Comparison of ENCODE assay signal across 17 mouse cellular contexts in the genomic region with DNA sequence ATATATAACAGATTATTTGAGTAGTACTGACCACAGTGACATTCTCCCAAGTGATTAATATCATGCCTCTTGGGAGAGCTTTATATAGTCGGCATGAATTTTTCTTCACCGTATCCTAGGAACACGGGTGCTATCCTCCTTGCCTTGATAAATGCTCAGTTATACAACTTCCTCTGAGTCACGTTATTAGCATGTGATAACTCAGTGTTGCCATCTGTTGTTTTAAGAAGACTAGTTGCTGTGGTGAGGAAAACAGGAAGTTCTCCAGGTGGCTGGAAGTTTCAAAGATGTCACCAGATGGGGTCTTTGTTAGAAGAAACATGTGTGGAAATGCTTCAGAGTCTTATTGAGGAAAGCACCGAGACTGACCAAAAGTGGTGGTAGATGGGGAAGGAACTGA. TPM values are rescaled to one million over a fixed set of nuclear protein-coding genes. Genes with fewer than 3 reads are reported as not detected.
A peak's percentile ranks its signal among the peaks of the same experiment; 100 is the strongest.
DNase-seq lines count a peak whose midpoint lies in the region; ATAC-seq and TF ChIP-seq lines count a peak whose summit lies in the region.
"Had no signal": no experiment of that assay in that cellular context is flagged by ENCODE, and none has a peak within 500 bp of the region (broad histone marks: within the 10 kb centered on the region; RNA-seq: fewer than 3 reads in every experiment).

No protein-coding gene starts in this region.

- no peaks in the 10 kb centered on the region for H3K9me3 ChIP-seq in lung, postnatal 0 days (ENCODE audit: low read length)
- H3K9me3 ChIP-seq in MEL (replicated peaks; ENCODE audit: insufficient read depth, low read length), result no peaks in the 10 kb centered on the region
- no peaks in the 10 kb centered on the region for H3K9me3 ChIP-seq in liver, embryonic 12.5 days (replicated peaks)
- H3K9me3 ChIP-seq: embryonic facial prominence, embryonic 13.5 days; forebrain, embryonic 10.5 days; kidney, embryonic 15.5 days; limb, embryonic 12.5 days; neural tube, embryonic 13.5 days had no signal

- DNase-seq in lung, postnatal 0 days (ENCODE audit: low spot score), result peak; percentile 65
- no peak for DNase-seq in lung, postnatal 14 days
- DNase-seq in MEL (ENCODE audit: low read depth, low spot score), result peak; percentile 84
- no peak for DNase-seq in right cerebral cortex, postnatal 4 days
- no peak for DNase-seq in frontal cortex, postnatal 10 days (ENCODE audit: low spot score in 2 of 2)
- DNase-seq: adrenal gland, adult 8-10 months; cerebellum, postnatal 14 days; right cerebral cortex, postnatal 25 days; thymus, adult 2 months had no signal

- no peak overlapping the region for H3K4me3 ChIP-seq in lung, postnatal 0 days (ENCODE audit: low read depth, low read length)
- H3K4me3 ChIP-seq in MEL (ENCODE audit: control insufficient read depth in 1 of 2, insufficient read depth in 1 of 2, low read depth in 2 of 2, low read length in 2 of 2), result no peak overlapping the region
- H3K4me3 ChIP-seq in liver, embryonic 12.5 days, result no peak overlapping the region
- H3K4me3 ChIP-seq: embryonic facial prominence, embryonic 13.5 days; forebrain, embryonic 10.5 days; kidney, embryonic 15.5 days; limb, embryonic 12.5 days; megakaryocyte, embryonic 14.5 days; neural tube, embryonic 13.5 days had no signal

- ATAC-seq in lung, postnatal 0 days, result peak; percentile 58
- ATAC-seq in common myeloid progenitor, adult 5-6 weeks (replicated peaks; ENCODE audit: low read depth, poor library complexity, severe bottlenecking), result peak; percentile 84
- ATAC-seq in liver, embryonic 12.5 days, result no peak

- H3K27ac ChIP-seq in lung, postnatal 0 days (ENCODE audit: low read length), result no peak overlapping the region
- 0 out of 2 replicates have a peak overlapping the region, but pooled peaks have one; percentile 16 for H3K27ac ChIP-seq in MEL (ENCODE audit: control insufficient read depth, low read depth, low read length)
- H3K27ac ChIP-seq in liver, embryonic 12.5 days, result no peak overlapping the region
- H3K27ac ChIP-seq: embryonic facial prominence, embryonic 13.5 days; forebrain, embryonic 10.5 days; kidney, embryonic 15.5 days; limb, embryonic 12.5 days; neural tube, embryonic 13.5 days had no signal

- H3K27me3 ChIP-seq in lung, postnatal 0 days (replicated peaks; ENCODE audit: insufficient read depth, low read length), result no peaks in the 10 kb centered on the region
- no peaks in the 10 kb centered on the region for H3K27me3 ChIP-seq in MEL (ENCODE audit: control insufficient read depth in 1 of 2, insufficient read depth in 2 of 2, low read length in 2 of 2)
- no peaks in the 10 kb centered on the region for H3K27me3 ChIP-seq in liver, embryonic 12.5 days (replicated peaks)
- H3K27me3 ChIP-seq: embryonic facial prominence, embryonic 13.5 days; kidney, embryonic 15.5 days; limb, embryonic 12.5 days; neural tube, embryonic 13.5 days had no signal

- no peaks in the 10 kb centered on the region for H3K36me3 ChIP-seq in lung, postnatal 0 days (ENCODE audit: insufficient read depth, low read length)
- peaks cover 0 to 5% of the 10 kb centered on the region in 2 experiments; a peak in 2 of 4 replicates for H3K36me3 ChIP-seq in MEL (ENCODE audit: control insufficient read depth in 1 of 2, insufficient read depth in 2 of 2, low read length in 2 of 2)
- H3K36me3 ChIP-seq in liver, embryonic 12.5 days, result no peaks in the 10 kb centered on the region
- H3K36me3 ChIP-seq: embryonic facial prominence, embryonic 13.5 days; forebrain, embryonic 10.5 days; kidney, embryonic 15.5 days; limb, embryonic 12.5 days; neural tube, embryonic 13.5 days had no signal

- no peak overlapping the region for H3K9ac ChIP-seq in lung, postnatal 0 days (replicated peaks; ENCODE audit: low read depth)
- no peak overlapping the region for H3K9ac ChIP-seq in MEL (ENCODE audit: control insufficient read depth, low read depth, low read length, poor library complexity, severe bottlenecking)
- H3K9ac ChIP-seq in liver, embryonic 12.5 days, result no peak overlapping the region
- H3K9ac ChIP-seq: embryonic facial prominence, embryonic 13.5 days; kidney, embryonic 15.5 days; limb, embryonic 12.5 days; neural tube, embryonic 13.5 days had no signal

- TF ChIP-seq POLR2A in MEL (IDR thresholded peaks at IDR 0.05; ENCODE audit: control insufficient read depth in 1 of 2, insufficient read depth in 1 of 2, low read depth in 1 of 2, low read length in 2 of 2, poor library complexity in 1 of 2), result no peak

- H3K79me2 ChIP-seq in MEL (ENCODE audit: control insufficient read depth, insufficient read depth, low read length, poor library complexity), result no peaks in the 10 kb centered on the region

- WGBS in lung, postnatal 0 days, result 37% methylated on average over 5 of the region's 5 CpGs
- WGBS in liver, embryonic 12.5 days (ENCODE audit: insufficient replicate concordance), result 36% methylated on average over 5 of the region's 5 CpGs

- H3K4me1 ChIP-seq in lung, postnatal 0 days (ENCODE audit: insufficient read depth, low read depth, low read length), result no peaks in the 10 kb centered on the region
- peaks cover 4 to 11% of the 10 kb centered on the region in 2 experiments; a peak in 3 of 4 replicates for H3K4me1 ChIP-seq in MEL (ENCODE audit: control insufficient read depth in 1 of 2, insufficient read depth in 2 of 2, low read length in 2 of 2)
- H3K4me1 ChIP-seq in liver, embryonic 12.5 days, result no peaks in the 10 kb centered on the region
- H3K4me1 ChIP-seq: limb, embryonic 12.5 days; megakaryocyte, embryonic 14.5 days had no signal

- TF ChIP-seq CTCF in lung, postnatal 0 days (IDR thresholded peaks at IDR 0.05), result no peak
- TF ChIP-seq CTCF in MEL (IDR thresholded peaks at IDR 0.05 in 2 of 3, conservative IDR thresholded peaks at IDR 0.05 in 1 of 3; ENCODE audit: control insufficient read depth in 1 of 3, insufficient read depth in 1 of 3, low read depth in 2 of 3, low read length in 3 of 3, poor library complexity in 1 of 3, severe bottlenecking in 1 of 3), result peak in 1 of 3 experiments; percentile 19; a peak in 1 of 6 replicates

- no peak overlapping the region for H3K4me2 ChIP-seq in lung, postnatal 0 days (replicated peaks; ENCODE audit: low read depth, low read length)
- no peak overlapping the region for H3K4me2 ChIP-seq in liver, embryonic 12.5 days
- H3K4me2 ChIP-seq: embryonic facial prominence, embryonic 13.5 days; kidney, embryonic 15.5 days; limb, embryonic 12.5 days; neural tube, embryonic 13.5 days had no signal

- TF ChIP-seq RAD21 in MEL (IDR thresholded peaks at IDR 0.05; ENCODE audit: low read depth, low read length), result peak; percentile 2; the same call in 1 of the 2 replicates

- TF ChIP-seq EP300 in lung, postnatal 0 days (IDR thresholded peaks at IDR 0.05), result peak; percentile 74
- TF ChIP-seq EP300 in MEL (IDR thresholded peaks at IDR 0.05; ENCODE audit: low read depth in 1 of 2, low read length in 2 of 2), result peak; percentile 85 to 86

TF ChIP-seq in MEL, 35 proteins besides CTCF, POLR2A, EP300 and RAD21 (continues in another document):
- peak; percentile 71 for TF ChIP-seq TAL1 (IDR thresholded peaks at IDR 0.05; ENCODE audit: low read length)
- TF ChIP-seq MYC (IDR thresholded peaks at IDR 0.05; ENCODE audit: low read depth, low read length), result peak; percentile 91
- no peak for TF ChIP-seq NELFE (IDR thresholded peaks at IDR 0.05; ENCODE audit: low read depth, low read length)
- TF ChIP-seq TBP (IDR thresholded peaks at IDR 0.05; ENCODE audit: low read depth, low read length), result no peak
- TF ChIP-seq SMC3 (IDR thresholded peaks at IDR 0.05; ENCODE audit: low read depth, low read length), result peak; percentile 25
- peak; percentile 95 for TF ChIP-seq ETS1 (IDR thresholded peaks at IDR 0.05; ENCODE audit: low read depth, low read length)
- TF ChIP-seq MXI1 (IDR thresholded peaks at IDR 0.05; ENCODE audit: low read depth, low read length), result peak; percentile 60
- TF ChIP-seq TCF12 (IDR thresholded peaks at IDR 0.05; ENCODE audit: low read depth, low read length), result peak; percentile 87
- TF ChIP-seq RCOR1 (IDR thresholded peaks at IDR 0.05; ENCODE audit: low read depth, low read length), result peak; percentile 69
- no peak for TF ChIP-seq USF2 (IDR thresholded peaks at IDR 0.05; ENCODE audit: borderline replicate concordance in 1 of 2, insufficient read depth in 1 of 2, low read depth in 1 of 2, low read length in 2 of 2)
- TF ChIP-seq SIN3A (IDR thresholded peaks at IDR 0.05; ENCODE audit: low read length), result peak; percentile 71; the same call in 1 of the 2 replicates
- no peak for TF ChIP-seq NRF1 (IDR thresholded peaks at IDR 0.05; ENCODE audit: insufficient read depth, low read depth, low read length, poor library complexity, severe bottlenecking)
- no peak for TF ChIP-seq ELF1 (IDR thresholded peaks at IDR 0.05; ENCODE audit: low read depth, low read length)
- TF ChIP-seq HCFC1 (IDR thresholded peaks at IDR 0.05; ENCODE audit: low read depth, low read length), result no peak
- no peak for TF ChIP-seq UBTF (IDR thresholded peaks at IDR 0.05; ENCODE audit: borderline replicate concordance, insufficient read depth, low read depth, low read length)
- TF ChIP-seq ZNF384 (IDR thresholded peaks at IDR 0.05; ENCODE audit: low read depth, low read length), result no peak
- no peak for TF ChIP-seq GABPA (IDR thresholded peaks at IDR 0.05; ENCODE audit: low read depth, low read length)
- peak; percentile 84 for TF ChIP-seq MAX (IDR thresholded peaks at IDR 0.05; ENCODE audit: low read length)
- TF ChIP-seq KAT2A (conservative IDR thresholded peaks at IDR 0.05; ENCODE audit: low read depth, low read length), result no peak
- no peak; the same call in 1 of the 2 replicates for TF ChIP-seq MYB (IDR thresholded peaks at IDR 0.05; ENCODE audit: low read depth, low read length)
- TF ChIP-seq ZKSCAN1 (IDR thresholded peaks at IDR 0.05; ENCODE audit: low read depth, low read length), result no peak
- TF ChIP-seq ZC3H11A (IDR thresholded peaks at IDR 0.05; ENCODE audit: low read depth, low read length), result 0 out of 2 replicates have a peak, but pooled peaks have one; percentile 9
- TF ChIP-seq POLR2AphosphoS2 (IDR thresholded peaks at IDR 0.05; ENCODE audit: low read length), result no peak
- TF ChIP-seq JUND (IDR thresholded peaks at IDR 0.05; ENCODE audit: low read depth, low read length), result 0 out of 2 replicates have a peak, but pooled peaks have one; percentile 36
- peak; percentile 68 for TF ChIP-seq USF1 (IDR thresholded peaks at IDR 0.05; ENCODE audit: low read depth, low read length)
- no peak for TF ChIP-seq CHD2 (IDR thresholded peaks at IDR 0.05; ENCODE audit: low read length)

RNA-seq across cellular contexts. Expression of gene Enpp5, which starts 49.0 kb away (rescaled TPM):
- 15.3 and 19.4 TPM in 2 replicates for polyA plus RNA-seq in lung, postnatal 0 days (2015; fragmentation: Nextera tagmentation; extraction: Ambion mirVana)
- 5.2 TPM in 2 replicates for total RNA-seq in MEL (2012; rRNA removed)
- polyA plus RNA-seq in MEL (2012; ENCODE audit: insufficient read depth in 1 of 2, insufficient read length in 2 of 2, low read depth in 1 of 2, low replicate concordance in 2 of 2, missing spikeins in 1 of 2), result 1 to 10 TPM in 1 of 2 experiments, not detected in 1; 7.0 TPM
- total RNA-seq in common myeloid progenitor, adult 5-6 weeks (2017), result 13.1 TPM in 2 replicates
- 5.0 and 5.6 TPM in 2 replicates for polyA plus RNA-seq in liver, embryonic 12.5 days (2016; fragmentation: Nextera tagmentation; extraction: Ambion mirVana)

Comparison
In these comparisons a context has a peak if more than half of its experiments do, and no peak if none do; other contexts are left out.
1. DNase-seq: peak in lung, postnatal 0 days (single experiment) and MEL (single experiment); none in lung, postnatal 14 days (single experiment), right cerebral cortex, postnatal 4 days (single experiment) and frontal cortex, postnatal 10 days (0 of 2).